Mouse (Mus musculus) kidney, postnatal 0 days (tissue): Measurements from ENCODE around the gene Adamts14. TPM values are rescaled to one million over a fixed set of nuclear protein-coding genes. Genes with fewer than 3 reads are reported as not detected.

Source experiments
- ATAC-seq: fragments of 200-750 bp; cut with Nextera tagmentation; replicated peaks from 2 replicates; pipeline ENCODE4 v1.8.0; 2017; ENCODE audit warnings: low read depth, moderate number of reproducible peaks, moderate TSS enrichment, moderate library complexity; ENCODE audit not compliant: low FRiP score
- DNase-seq: peaks from one replicate; pipeline ENCODE4 v3.0.0-alpha.2; 2016; ENCODE audit warnings: low spot score
- H3K27ac ChIP-seq: fragments of 300-500 bp; sonication (generic); 2 replicates; pipeline ENCODE4 v1.5.1; 2014; ENCODE audit warnings: mild to moderate bottlenecking
- H3K27me3 ChIP-seq: fragments of 300-500 bp; sonication (generic); 2 replicates; pipeline ENCODE4 v1.6.1; 2014; ENCODE audit warnings: low read length, mixed read lengths; ENCODE audit not compliant: insufficient read depth
- H3K36me3 ChIP-seq: fragments of 300-500 bp; sonication (generic); 2 replicates; pipeline ENCODE4 v1.6.1; 2014; ENCODE audit warnings: low read length, mixed read lengths; ENCODE audit not compliant: insufficient read depth
- H3K4me1 ChIP-seq: fragments of 300-500 bp; sonication (generic); replicated peaks from 2 replicates; pipeline ENCODE4 v1.6.1; 2014; ENCODE audit warnings: antibody characterized with exemption, low read length, mixed read lengths; ENCODE audit not compliant: insufficient read depth
- H3K4me2 ChIP-seq: fragments of 300-500 bp; sonication (generic); 2 replicates; pipeline ENCODE4 v1.6.1; 2014; ENCODE audit warnings: mild to moderate bottlenecking, low read length, moderate library complexity, mixed read lengths
- H3K4me3 ChIP-seq: fragments of 300-500 bp; sonication (generic); replicated peaks from 2 replicates; pipeline ENCODE4 v1.5.1; 2014; ENCODE audit warnings: low read depth, low read length
- H3K9ac ChIP-seq: fragments of 300-500 bp; sonication (generic); 2 replicates; pipeline ENCODE4 v1.6.1; 2014; ENCODE audit warnings: low read depth, low read length
- H3K9me3 ChIP-seq: fragments of 300-500 bp; sonication (generic); replicated peaks from 2 replicates; pipeline ENCODE4 v1.6.1; 2016; ENCODE audit warnings: low read length, inconsistent platforms, mixed read lengths
- CTCF ChIP-seq: IDR thresholded peaks from 2 replicates; pipeline ENCODE4 v1.5.1; 2016; ENCODE audit warnings: antibody characterized with exemption, low read depth, mild to moderate bottlenecking, moderate library complexity
- WGBS: fragments of 180-500 bp; shearing (Covaris S2); extraction: QIAGEN DNeasy Blood & Tissue Kit; methylation state at CpG from one replicate; pipeline ENCODE4 v1.1.7; 2014; 5-methylcytosine and 5-hydroxymethylcytosine counted together
- polyA plus RNA-seq: library from polyadenylated mRNA; unstranded; fragments of >200 nt; fragmentation: Nextera tagmentation; extraction: Ambion mirVana; gene quantifications from 2 replicates; pipeline ENCODE4 v1.2.1, GENCODE M21; 2015

The Adamts14 gene
- polyA plus RNA-seq, 1 experiment from 2014 or later: 0.71 TPM

DNA sequence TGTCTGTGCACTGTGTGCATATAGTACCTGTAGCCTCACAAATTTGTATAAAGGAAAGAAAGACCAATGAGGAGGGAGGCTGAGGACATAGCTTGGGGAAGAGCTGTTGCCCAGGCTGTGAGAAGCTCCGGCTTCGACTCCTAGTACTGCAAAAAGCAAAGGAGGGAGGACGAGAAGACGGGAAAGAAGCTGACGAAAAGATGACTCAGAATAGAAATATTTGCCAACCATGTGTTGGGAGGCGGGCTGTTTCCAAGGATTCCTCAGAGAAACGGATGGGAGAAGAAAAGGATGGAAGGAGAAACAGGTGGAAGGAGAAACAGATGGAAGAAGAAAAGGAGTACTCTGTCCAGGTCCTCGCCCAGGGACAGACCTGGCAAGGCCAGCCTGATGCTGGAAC is 21.0 kb upstream of the Adamts14 start:
- no peak for ATAC-seq
- no peak overlapping the region for H3K4me3 ChIP-seq
- 64% methylated on average over 8 of the region's 8 CpGs for WGBS
- no peaks in the 10 kb centered on the region for H3K27me3 ChIP-seq
- no peaks in the 10 kb centered on the region for H3K36me3 ChIP-seq
- no peaks in the 10 kb centered on the region for H3K4me1 ChIP-seq
- no peak overlapping the region for H3K9ac ChIP-seq
- no peaks in the 10 kb centered on the region for H3K9me3 ChIP-seq
- H3K4me2 ChIP-seq: no peak overlapping the region
- no peak for TF ChIP-seq CTCF
- H3K27ac ChIP-seq: no peak overlapping the region
- no peak for DNase-seq

DNA sequence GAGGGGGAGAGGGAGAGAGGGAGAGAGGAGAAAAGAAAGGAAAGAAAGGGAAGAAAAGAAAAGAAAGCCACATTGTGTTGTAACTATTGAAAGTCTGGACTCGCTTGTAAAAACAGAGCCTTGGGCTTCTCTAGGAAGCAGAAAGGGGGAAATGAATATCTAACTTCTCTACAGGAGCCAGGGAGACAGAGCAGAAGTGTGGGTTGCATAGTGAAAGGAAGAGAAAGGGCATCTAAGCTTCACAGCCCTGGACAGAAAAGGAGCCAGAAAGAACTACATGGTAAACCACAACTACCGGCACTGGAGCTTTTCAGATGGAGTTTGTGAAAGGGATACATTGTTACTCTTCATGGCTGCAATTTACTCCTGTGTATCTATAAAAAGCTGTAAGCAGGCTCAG is 17.2 kb upstream of the Adamts14 start:
- Histone ChIP-seq H3K9ac (no peak overlapping the region), H3K4me3 (no peak overlapping the region), H3K27ac (no peak overlapping the region), H3K4me2 (no peak overlapping the region), H3K9me3 (no peaks in the 10 kb centered on the region), H3K36me3 (no peaks in the 10 kb centered on the region), H3K4me1 (peaks cover 5% of the 10 kb centered on the region; the same call in 1 of the 2 replicates), H3K27me3 (no peaks in the 10 kb centered on the region)
- no peak for TF ChIP-seq CTCF
- no peak for DNase-seq
- ATAC-seq: no peak
- 81% methylated on average over 2 of the region's 2 CpGs for WGBS

DNA sequence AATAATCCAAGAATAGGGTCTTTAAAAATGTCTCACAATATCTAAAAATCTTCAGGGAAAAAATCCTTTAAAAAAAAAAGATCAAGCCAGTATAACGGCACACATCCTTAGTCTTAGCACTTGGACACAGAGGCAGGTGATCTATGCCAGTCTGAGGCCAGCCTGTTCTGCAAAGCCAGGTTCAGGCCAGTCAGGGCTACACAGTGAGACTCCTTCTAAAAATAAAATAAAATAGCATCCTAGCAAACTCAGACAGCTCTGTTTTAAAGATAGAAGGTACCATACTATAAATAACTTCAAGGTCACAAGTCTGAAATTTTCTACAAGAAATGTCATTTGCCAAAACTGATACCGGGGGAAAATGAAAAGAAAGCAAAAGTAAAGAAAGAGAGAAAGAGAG is 16.8 kb upstream of the Adamts14 start:
- H3K4me1 ChIP-seq: peaks cover 10% of the 10 kb centered on the region; the same call in 1 of the 2 replicates
- no peak for TF ChIP-seq CTCF
- WGBS: 75% methylated on average over 2 of the region's 2 CpGs

DNA sequence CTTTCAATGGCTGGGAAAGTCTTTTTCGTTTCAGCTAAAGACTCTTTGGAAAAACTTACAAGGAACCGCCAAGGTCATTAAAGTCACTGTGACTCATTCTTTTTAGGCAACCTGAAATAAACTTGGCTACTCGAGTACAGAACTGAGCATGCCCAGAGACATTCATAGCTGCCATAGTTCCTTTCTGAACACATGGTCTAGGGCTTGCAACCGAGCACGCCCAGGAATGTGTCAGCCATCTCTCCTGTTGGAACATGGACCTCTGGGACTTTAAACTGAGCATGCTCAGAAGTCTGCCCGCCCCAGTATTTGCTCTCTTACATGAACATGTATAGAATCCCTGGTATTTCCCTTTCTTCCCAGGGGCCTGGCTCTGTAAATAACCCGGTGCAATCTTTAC is 13.0 kb upstream of the Adamts14 start:
- no peaks in the 10 kb centered on the region for H3K36me3 ChIP-seq
- no peak overlapping the region for H3K9ac ChIP-seq
- DNase-seq (peak; percentile 85), ATAC-seq (peak; percentile 63; the same call in 1 of the 2 replicates)
- no peak overlapping the region for H3K4me2 ChIP-seq
- no peaks in the 10 kb centered on the region for H3K9me3 ChIP-seq
- no peaks in the 10 kb centered on the region for H3K27me3 ChIP-seq
- peaks cover 11% of the 10 kb centered on the region; the same call in 1 of the 2 replicates for H3K4me1 ChIP-seq
- TF ChIP-seq CTCF: no peak
- H3K27ac ChIP-seq: peak overlapping the region; percentile 48; the same call in 1 of the 2 replicates
- H3K4me3 ChIP-seq: no peak overlapping the region
- 40% methylated on average over 7 of the region's 7 CpGs for WGBS

More for the DNA sequence above, 16.8 kb upstream of the Adamts14 start:
- no peak for DNase-seq
- H3K9ac ChIP-seq: no peak overlapping the region
- no peak overlapping the region for H3K4me2 ChIP-seq
- no peak overlapping the region for H3K27ac ChIP-seq
- no peak for ATAC-seq
- H3K4me3 ChIP-seq: no peak overlapping the region
- H3K9me3 ChIP-seq: no peaks in the 10 kb centered on the region
- no peaks in the 10 kb centered on the region for H3K27me3 ChIP-seq
- no peaks in the 10 kb centered on the region for H3K36me3 ChIP-seq

DNA sequence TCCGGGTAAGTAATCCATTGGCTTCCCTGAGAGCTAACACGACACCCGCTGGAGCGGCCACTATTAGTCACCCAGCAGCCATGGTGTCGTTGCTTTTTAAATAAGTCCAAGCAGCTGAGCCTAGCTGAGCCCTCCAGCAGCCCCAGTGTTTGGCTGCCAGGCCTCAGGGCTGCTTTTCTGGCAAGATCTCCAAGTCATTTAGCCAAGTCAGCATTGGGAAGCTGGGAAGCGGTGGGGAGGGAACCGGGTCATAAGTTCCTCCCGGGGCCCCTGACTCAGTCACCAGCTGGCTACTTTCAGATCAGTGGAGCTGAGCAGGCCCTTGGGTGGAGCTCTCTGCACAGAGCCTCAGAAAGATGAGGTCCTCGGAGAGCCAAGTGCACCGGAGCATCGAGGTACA is 12.0 kb upstream of the Adamts14 start:
- ATAC-seq (no peak), DNase-seq (peak; percentile 73)
- H3K4me2 ChIP-seq: no peak overlapping the region
- no peak overlapping the region for H3K4me3 ChIP-seq
- TF ChIP-seq CTCF: no peak
- H3K36me3 ChIP-seq: no peaks in the 10 kb centered on the region
- 39% methylated on average over 11 of the region's 11 CpGs for WGBS
- no peaks in the 10 kb centered on the region for H3K9me3 ChIP-seq
- H3K4me1 ChIP-seq: peaks cover 11% of the 10 kb centered on the region; the same call in 1 of the 2 replicates
- no peaks in the 10 kb centered on the region for H3K27me3 ChIP-seq
- no peak overlapping the region for H3K9ac ChIP-seq
- peak overlapping the region; percentile 51 for H3K27ac ChIP-seq

DNA sequence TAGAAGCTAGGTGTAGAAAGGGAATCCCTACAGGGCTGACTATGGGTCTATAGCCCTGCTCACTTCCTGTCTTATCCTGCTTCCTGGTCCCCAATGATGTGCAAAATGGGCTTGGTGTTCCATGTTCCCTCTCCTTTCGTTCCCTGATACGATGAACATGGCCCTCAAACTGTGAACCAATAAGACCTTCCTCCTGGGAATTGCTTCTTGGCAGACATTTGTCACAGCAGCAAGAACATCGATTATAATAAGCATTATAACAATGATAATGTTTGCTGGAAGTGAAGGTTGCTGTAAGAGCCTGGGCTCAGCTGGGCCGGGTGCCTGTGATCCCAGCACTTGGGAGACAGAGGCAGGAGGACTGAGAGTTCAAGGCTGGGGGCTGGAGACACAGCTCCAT is 11.1 kb upstream of the Adamts14 start:
- 85% methylated on average over 4 of the region's 4 CpGs for WGBS
- no peak for TF ChIP-seq CTCF

DNA sequence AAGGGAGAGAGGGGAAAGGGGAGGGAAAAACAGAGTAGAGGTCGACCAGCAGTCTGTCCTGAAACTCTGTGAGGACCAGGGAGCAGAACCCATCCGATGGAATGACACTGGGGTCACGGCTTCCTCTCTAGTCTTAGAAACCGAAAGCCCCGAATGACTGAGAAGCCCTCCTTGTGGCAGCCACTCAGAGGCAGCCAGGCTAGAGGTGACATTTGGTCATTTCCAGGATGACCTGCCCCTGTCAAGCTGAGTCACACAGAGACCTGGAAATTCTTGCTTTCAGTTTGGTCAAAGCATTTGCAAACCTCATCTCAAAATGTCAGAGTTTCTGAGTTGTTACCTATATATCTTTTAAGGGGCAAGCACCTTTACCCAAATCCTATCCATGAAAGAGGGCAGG is 7.9 kb upstream of the Adamts14 start:
- no peak for TF ChIP-seq CTCF
- no peak for DNase-seq
- peaks cover 11% of the 10 kb centered on the region; the same call in 1 of the 2 replicates for H3K4me1 ChIP-seq
- no peak overlapping the region for H3K4me3 ChIP-seq
- ATAC-seq: no peak
- no peak overlapping the region for H3K4me2 ChIP-seq
- no peak overlapping the region for H3K27ac ChIP-seq
- no peaks in the 10 kb centered on the region for H3K36me3 ChIP-seq
- WGBS: 70% methylated on average over 5 of the region's 5 CpGs
- H3K27me3 ChIP-seq: no peaks in the 10 kb centered on the region
- no peak overlapping the region for H3K9ac ChIP-seq
- no peaks in the 10 kb centered on the region for H3K9me3 ChIP-seq

More for the DNA sequence above, 11.1 kb upstream of the Adamts14 start:
- DNase-seq: no peak
- peaks cover 11% of the 10 kb centered on the region; the same call in 1 of the 2 replicates for H3K4me1 ChIP-seq
- H3K9ac ChIP-seq: no peak overlapping the region
- H3K4me2 ChIP-seq: no peak overlapping the region
- no peak for ATAC-seq
- no peaks in the 10 kb centered on the region for H3K9me3 ChIP-seq
- H3K27me3 ChIP-seq: no peaks in the 10 kb centered on the region
- no peaks in the 10 kb centered on the region for H3K36me3 ChIP-seq
- no peak overlapping the region for H3K4me3 ChIP-seq
- H3K27ac ChIP-seq: no peak overlapping the region
